Mouse (Mus musculus) brain, embryonic 14.5 days (tissue): ENCODE data around the gene 1810049J17Rik.
"Not testable (repeated sequence)": the region's sequence is repeated elsewhere in the genome, so short reads cannot be mapped to it uniquely, and the experiment has no call there.

ENCODE experiments used
- CTCF ChIP-seq: fragments of 200-500 bp; IDR thresholded peaks from 2 replicates; pipeline ENCODE4 v1.5.1; 2012; ENCODE audit warnings: inconsistent platforms, mild to moderate bottlenecking, moderate library complexity, borderline replicate concordance; ENCODE audit not compliant: insufficient read depth, insufficient read length; ENCODE audit errors: extremely low read depth
- POLR2A ChIP-seq: fragments of 200-500 bp; IDR thresholded peaks from 2 replicates; pipeline ENCODE4 v1.6.1; 2012; ENCODE audit warnings: mild to moderate bottlenecking, inconsistent platforms, borderline replicate concordance; ENCODE audit not compliant: poor library complexity, insufficient read depth, insufficient read length, severe bottlenecking; ENCODE audit errors: extremely low read depth

- not testable (repeated sequence) for TF ChIP-seq CTCF, POLR2A
Observed at GRCm38 (mm10) chr15:12366580-12367305, 45.0 kb upstream of the 1810049J17Rik start.
